Mouse (Mus musculus) ES-Bruce4 (cell line): ENCODE measurements around the gene E4f1. TPM values are rescaled to one million over a fixed set of nuclear protein-coding genes. Genes with fewer than 3 reads are reported as not detected.

Experiments used
- H3K27ac ChIP-seq: 2 replicates; pipeline ENCODE4 v1.5.1; 2012; ENCODE audit warnings: low read length, inconsistent platforms; ENCODE audit not compliant: insufficient read depth
- H3K27me3 ChIP-seq: 2 replicates; pipeline ENCODE4 v1.6.1; 2012; ENCODE audit warnings: mild to moderate bottlenecking, low read length, inconsistent platforms; ENCODE audit not compliant: control insufficient read depth, poor library complexity, insufficient read depth, severe bottlenecking
- H3K36me3 ChIP-seq: 2 replicates; pipeline ENCODE4 v1.6.1; 2012; ENCODE audit warnings: inconsistent platforms, mild to moderate bottlenecking, low read length, moderate library complexity; ENCODE audit not compliant: control insufficient read depth, poor library complexity, insufficient read depth, severe bottlenecking
- H3K4me1 ChIP-seq: one replicate; pipeline ENCODE4 v1.8.1; 2011; ENCODE audit warnings: low read length; ENCODE audit not compliant: control insufficient read depth, insufficient read depth
- H3K4me3 ChIP-seq: 2 replicates; pipeline ENCODE4 v1.5.1; 2011; ENCODE audit warnings: low read depth, mild to moderate bottlenecking, low read length
- H3K9ac ChIP-seq: 2 replicates; pipeline ENCODE4 v1.6.1; 2012; ENCODE audit warnings: low read depth, mild to moderate bottlenecking, inconsistent platforms; ENCODE audit not compliant: poor library complexity, severe bottlenecking
- H3K9me3 ChIP-seq: replicated peaks from 2 replicates; pipeline ENCODE4 v1.6.1; 2012; ENCODE audit warnings: mild to moderate bottlenecking, low read length, inconsistent platforms; ENCODE audit not compliant: control insufficient read depth, poor library complexity, insufficient read depth, severe bottlenecking
- CTCF ChIP-seq: IDR thresholded peaks from one replicate; pipeline ENCODE4 v1.8.1; 2011; ENCODE audit warnings: low read depth, low read length
- EP300 ChIP-seq: IDR thresholded peaks from 2 replicates; pipeline ENCODE4 v1.6.1; 2011; ENCODE audit warnings: low read depth, low read length; ENCODE audit not compliant: insufficient read depth
- POLR2A ChIP-seq: IDR thresholded peaks from one replicate; pipeline ENCODE4 v1.8.1; 2011; ENCODE audit warnings: low read length; ENCODE audit not compliant: insufficient read depth
- polyA plus RNA-seq: library from polyadenylated mRNA; stranded (reverse); fragments of >200 nt; gene quantifications from 2 replicates; pipeline ENCODE4 v1.2.4, GENCODE M21; 2011; ENCODE audit warnings: low read depth; ENCODE audit not compliant: missing spikeins, insufficient read depth, insufficient read length

E4f1 gene
- polyA plus RNA-seq, 1 experiment: 15.3 TPM

GRCm38 (mm10) chr17:24443409-24443808, 26.7 kb downstream of the E4f1 start:
- Histone ChIP-seq H3K36me3 (peaks cover 5% of the 10 kb centered on the region; the same call in 1 of the 2 replicates), H3K9ac (no peak overlapping the region), H3K9me3 (no peaks in the 10 kb centered on the region), H3K4me1 (peaks cover 2% of the 10 kb centered on the region), H3K27me3 (no peaks in the 10 kb centered on the region), H3K4me3 (no peak overlapping the region), H3K27ac (no peak overlapping the region)
- TF ChIP-seq POLR2A (no peak), EP300 (no peak), CTCF (no peak)

- H3K27me3 ChIP-seq: no peaks in the 10 kb centered on the region
These were observed 27.4 kb downstream of the E4f1 start, which contains the start of gene Dnase1l2 for GRCm38 (mm10) chr17:24442632-24443155. TSS of gene Dnase1l2 (minus strand) at chr17:24443105.

GRCm38 (mm10) chr17:24442107-24442506, 28.0 kb downstream of the E4f1 start:
- Histone ChIP-seq H3K9ac (no peak overlapping the region), H3K36me3 (peaks cover 9% of the 10 kb centered on the region; the same call in 1 of the 2 replicates), H3K4me3 (no peak overlapping the region), H3K27ac (no peak overlapping the region), H3K27me3 (no peaks in the 10 kb centered on the region), H3K4me1 (peaks cover 2% of the 10 kb centered on the region), H3K9me3 (no peaks in the 10 kb centered on the region)
- no peak for TF ChIP-seq POLR2A
- no peak for TF ChIP-seq CTCF
- no peak for TF ChIP-seq EP300

More at GRCm38 (mm10) chr17:24442632-24443155, 27.4 kb downstream of the E4f1 start, which contains the start of gene Dnase1l2:
- no peak for TF ChIP-seq POLR2A
- no peak for TF ChIP-seq CTCF
- TF ChIP-seq EP300: no peak
- H3K36me3 ChIP-seq: peaks cover 6% of the 10 kb centered on the region; the same call in 1 of the 2 replicates
- no peaks in the 10 kb centered on the region for H3K9me3 ChIP-seq
- no peak within 1 kb of the TSS for H3K9ac ChIP-seq
- H3K4me3 ChIP-seq: no peak within 1 kb of the TSS
- H3K27ac ChIP-seq: no peak within 1 kb of the TSS
- H3K4me1 ChIP-seq: peaks cover 2% of the 10 kb centered on the region

GRCm38 (mm10) chr17:24441148-24441547, 29.0 kb downstream of the E4f1 start:
- Histone ChIP-seq H3K4me3 (no peak overlapping the region), H3K9ac (no peak overlapping the region), H3K27me3 (no peaks in the 10 kb centered on the region), H3K4me1 (peaks cover 2% of the 10 kb centered on the region), H3K36me3 (peaks cover 13% of the 10 kb centered on the region; the same call in 1 of the 2 replicates), H3K27ac (no peak overlapping the region), H3K9me3 (no peaks in the 10 kb centered on the region)
- TF ChIP-seq CTCF (peak; percentile 65), EP300 (no peak), POLR2A (no peak)

GRCm38 (mm10) chr17:24440377-24440776, 29.7 kb downstream of the E4f1 start:
- TF ChIP-seq CTCF (no peak), EP300 (no peak), POLR2A (no peak)
- Histone ChIP-seq H3K36me3 (0 out of 2 replicates have a peak, but pooled peaks cover 13% of the 10 kb centered on the region), H3K4me3 (no peak overlapping the region), H3K4me1 (peaks cover 2% of the 10 kb centered on the region), H3K9ac (no peak overlapping the region), H3K9me3 (no peaks in the 10 kb centered on the region), H3K27ac (no peak overlapping the region), H3K27me3 (no peaks in the 10 kb centered on the region)

- no peaks in the 10 kb centered on the region for H3K9me3 ChIP-seq
- TF ChIP-seq EP300 (no peak), CTCF (peak; percentile 21)
- no peaks in the 10 kb centered on the region for H3K4me1 ChIP-seq
- H3K36me3 ChIP-seq: peaks cover 10% of the 10 kb centered on the region; the same call in 1 of the 2 replicates
- H3K27ac ChIP-seq: no peak overlapping the region
- H3K9ac ChIP-seq: no peak overlapping the region
- H3K27me3 ChIP-seq: no peaks in the 10 kb centered on the region
- no peak overlapping the region for H3K4me3 ChIP-seq
These were observed 33.1 kb downstream of the E4f1 start for GRCm38 (mm10) chr17:24437016-24437415.
